Mouse (Mus musculus) spleen, postnatal 4 days (tissue): ENCODE measurements at regions not wholly inside any gene's neighbourhood (a gene's known extent, or its start where the extent isn't known, plus 50 kb on each side); places are given as distances from the start of the nearest gene placed in this dataset.

Source experiments
- DNase-seq, 2 experiments: peaks; one replicate each; pipeline ENCODE4 v3.0.0; 2022; ENCODE audit warnings: low spot score in 2 of 2

- DNase-seq = no peak
Observed at GRCm38 (mm10) chr16:53011847-53012246, 558.0 kb upstream of the Alcam start.

GRCm38 (mm10) chr16:52988852-52989397, 535.1 kb upstream of the Alcam start:
- no peak for DNase-seq

GRCm38 (mm10) chr16:52984336-52984735, 530.5 kb upstream of the Alcam start:
- no peak for DNase-seq

- DNase-seq = no peak
Observed at GRCm38 (mm10) chr16:52980995-52981394, 527.1 kb upstream of the Alcam start.

GRCm38 (mm10) chr16:52972811-52973210, 518.9 kb upstream of the Alcam start:
- no peak for DNase-seq

GRCm38 (mm10) chr16:52947679-52948078, 493.8 kb upstream of the Alcam start:
- no peak for DNase-seq

GRCm38 (mm10) chr16:52934749-52935148, 480.9 kb upstream of the Alcam start:
- DNase-seq = no peak

- no peak for DNase-seq
Observed at GRCm38 (mm10) chr16:52931978-52932377, 478.1 kb upstream of the Alcam start.

GRCm38 (mm10) chr16:52892467-52893255, 438.8 kb upstream of the Alcam start:
- DNase-seq = no peak

GRCm38 (mm10) chr16:52879463-52880114, 425.7 kb upstream of the Alcam start:
- DNase-seq = no peak

GRCm38 (mm10) chr16:52867833-52868232, 414.0 kb upstream of the Alcam start:
- no peak for DNase-seq

- no peak for DNase-seq
Observed at GRCm38 (mm10) chr16:52863554-52863953, 409.7 kb upstream of the Alcam start.

GRCm38 (mm10) chr16:52861263-52861662, 407.4 kb upstream of the Alcam start:
- DNase-seq = no peak

GRCm38 (mm10) chr16:52858441-52859209, 404.8 kb upstream of the Alcam start:
- DNase-seq = no peak

GRCm38 (mm10) chr16:52851129-52851528, 397.3 kb upstream of the Alcam start:
- DNase-seq = no peak

- DNase-seq = no peak
Observed at GRCm38 (mm10) chr16:52818976-52819375, 365.1 kb upstream of the Alcam start.

- DNase-seq = no peak
Observed at GRCm38 (mm10) chr16:52811219-52811618, 357.3 kb upstream of the Alcam start.

GRCm38 (mm10) chr16:52804365-52804764, 350.5 kb upstream of the Alcam start:
- no peak for DNase-seq

GRCm38 (mm10) chr16:52799715-52800392, 346.0 kb upstream of the Alcam start:
- no peak for DNase-seq

GRCm38 (mm10) chr16:52795184-52795583, 341.3 kb upstream of the Alcam start:
- no peak for DNase-seq

- no peak for DNase-seq
Observed at GRCm38 (mm10) chr16:52789946-52790345, 336.1 kb upstream of the Alcam start.

- no peak for DNase-seq
Observed at GRCm38 (mm10) chr16:52747744-52748143, 293.9 kb upstream of the Alcam start.
